Mouse (Mus musculus): ENCODE data around the gene Mrps14.

GRCm38 (mm10) chr1:160181216-160181615, 13.8 kb upstream of the Mrps14 start:
- TF ChIP-seq POLR2A (IDR thresholded peaks at IDR 0.05; ENCODE audit: insufficient read length, low read depth) (no peak), TCF12 (IDR thresholded peaks at IDR 0.05; ENCODE audit: insufficient read depth, poor library complexity, severe bottlenecking) (no peak), POLR2AphosphoS2 (IDR thresholded peaks at IDR 0.05; ENCODE audit: insufficient read length, low read depth) (no peak), REST (IDR thresholded peaks at IDR 0.05; ENCODE audit: insufficient read depth, insufficient read length) (no peak)
